Mouse (Mus musculus) gastrocnemius, adult 18-20 months (tissue): ENCODE results near the gene Tmcc3. TPM values are rescaled to one million over a fixed set of nuclear protein-coding genes. Genes with fewer than 3 reads are reported as not detected.

Experiments
- DNase-seq: peaks from one replicate; pipeline ENCODE4 v3.0.0; 2021; ENCODE audit warnings: low spot score
- total RNA-seq, 2 experiments: library from RNA; stranded (reverse); gene quantifications; 2 replicates each; pipeline ENCODE4 v1.2.3; 2021

Tmcc3 gene
- total RNA-seq, 2 experiments from 2014 or later: 19.8 to 21.4 TPM

DNA sequence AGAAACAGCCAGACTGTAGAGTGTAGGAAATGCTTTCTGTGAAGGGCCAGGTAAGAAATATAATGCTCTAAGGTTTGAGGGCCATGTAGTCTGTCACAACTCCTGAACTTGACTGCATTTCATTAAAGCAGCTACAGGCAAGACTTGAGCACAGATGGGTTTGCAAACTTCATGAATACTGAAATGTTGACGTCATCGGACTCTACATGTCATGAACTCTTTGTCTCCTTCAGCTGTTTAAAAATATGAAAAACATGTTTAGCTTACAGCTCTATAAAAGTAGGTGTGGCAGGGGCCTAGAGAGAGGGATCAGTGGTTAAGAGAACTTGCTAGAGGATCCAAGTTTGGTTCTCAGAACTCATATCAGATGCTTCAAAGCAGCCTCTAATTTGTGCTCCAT lies 151.7 kb downstream of the Tmcc3 start:
- DNase-seq: no peak

DNA sequence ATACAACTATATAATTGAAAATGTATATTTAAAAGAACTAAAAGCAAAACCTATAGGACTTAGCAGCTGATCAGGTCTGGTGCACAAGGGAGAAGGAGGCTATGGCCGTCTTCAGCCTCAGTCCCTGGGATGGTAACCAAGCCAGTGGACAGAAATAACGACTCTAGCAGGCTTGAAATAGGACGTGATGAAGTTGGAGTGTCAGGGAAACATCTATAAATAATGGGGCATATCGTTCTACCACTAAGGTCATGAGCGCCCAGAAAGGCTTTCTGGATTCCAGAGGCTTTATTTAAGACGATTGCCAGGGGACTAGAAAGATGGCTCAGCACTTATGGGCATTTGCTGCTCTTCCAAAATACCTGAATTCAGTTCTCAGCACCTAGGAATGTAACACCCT lies 153.9 kb downstream of the Tmcc3 start:
- peak; percentile 51 for DNase-seq

DNA sequence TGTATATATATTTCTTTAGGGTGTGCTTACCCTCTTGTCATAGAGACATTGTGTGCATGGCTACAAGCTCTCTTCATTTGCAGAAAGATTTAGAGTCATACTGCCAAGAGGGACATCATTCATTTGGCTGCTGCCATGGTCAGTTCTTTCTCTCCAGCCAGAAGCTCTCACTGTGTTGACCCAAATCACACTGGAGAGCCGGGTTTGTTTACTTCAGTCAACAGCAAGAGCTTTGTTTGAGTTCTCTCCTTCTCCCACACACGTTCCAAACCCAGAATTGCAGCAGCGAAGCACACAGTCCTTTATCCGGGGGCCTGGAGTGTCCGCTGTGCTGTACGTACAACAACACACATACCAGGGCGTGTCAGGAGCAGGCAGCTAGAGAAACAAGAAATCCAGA lies 154.6 kb downstream of the Tmcc3 start:
- DNase-seq: peak; percentile 31

DNA sequence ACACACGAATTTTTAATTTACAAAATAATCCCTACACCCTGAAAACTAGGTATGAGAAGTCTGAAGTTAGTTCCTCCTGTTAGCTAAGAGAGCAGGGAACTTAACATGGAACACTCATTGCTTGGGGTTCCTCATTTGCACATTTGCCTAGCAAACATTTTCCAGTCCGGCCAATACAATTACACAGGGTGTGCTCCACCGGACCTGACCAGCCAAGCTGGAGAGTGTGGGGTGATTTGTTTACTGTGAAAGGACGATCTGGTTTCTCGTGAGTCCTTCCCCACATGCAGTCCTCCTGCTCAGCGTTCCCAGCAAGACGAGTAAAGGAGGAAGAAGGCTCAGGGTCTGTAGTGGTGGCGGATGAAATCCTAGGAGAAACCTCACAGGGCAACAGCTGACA lies 159.7 kb downstream of the Tmcc3 start:
- no peak for DNase-seq

DNA sequence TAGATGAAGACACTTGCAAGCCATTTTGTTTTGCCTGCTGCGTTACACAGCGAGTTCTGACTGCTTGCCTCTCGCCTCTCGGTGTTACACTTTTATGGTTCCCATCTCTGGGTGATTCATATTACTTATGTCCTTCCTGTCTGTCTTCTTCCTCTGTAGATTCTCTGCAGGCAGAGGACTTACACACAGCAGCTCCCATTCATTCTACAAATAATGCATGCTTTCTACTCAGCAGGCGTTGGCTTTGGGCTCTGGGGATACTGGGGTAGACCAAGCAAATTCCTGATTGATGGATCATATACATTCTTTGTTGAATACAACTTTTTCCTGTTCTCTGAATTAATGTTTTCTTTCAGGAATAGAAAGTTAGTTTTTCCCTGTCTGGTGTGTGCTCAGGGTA lies 161.8 kb downstream of the Tmcc3 start:
- no peak for DNase-seq

DNA sequence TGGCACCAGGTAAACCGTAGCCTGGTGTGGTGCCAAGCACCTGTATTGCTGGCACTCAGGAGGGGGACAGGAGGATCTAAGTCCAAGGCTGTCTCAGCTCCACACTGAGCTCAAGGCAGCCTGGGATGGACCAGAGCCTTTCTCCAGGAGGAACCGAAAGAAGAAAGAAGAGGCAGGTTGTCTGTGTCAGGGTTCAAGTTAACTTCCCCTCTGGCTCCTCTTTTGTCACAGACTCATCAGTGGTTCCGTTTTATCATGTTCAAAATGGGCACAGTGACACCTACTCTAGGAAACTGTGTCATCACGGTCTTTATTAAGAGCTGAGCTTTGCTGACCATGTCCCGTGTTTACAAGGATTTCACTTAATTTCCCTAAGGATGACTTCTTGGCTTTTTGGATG lies 162.4 kb downstream of the Tmcc3 start:
- DNase-seq: no peak

DNA sequence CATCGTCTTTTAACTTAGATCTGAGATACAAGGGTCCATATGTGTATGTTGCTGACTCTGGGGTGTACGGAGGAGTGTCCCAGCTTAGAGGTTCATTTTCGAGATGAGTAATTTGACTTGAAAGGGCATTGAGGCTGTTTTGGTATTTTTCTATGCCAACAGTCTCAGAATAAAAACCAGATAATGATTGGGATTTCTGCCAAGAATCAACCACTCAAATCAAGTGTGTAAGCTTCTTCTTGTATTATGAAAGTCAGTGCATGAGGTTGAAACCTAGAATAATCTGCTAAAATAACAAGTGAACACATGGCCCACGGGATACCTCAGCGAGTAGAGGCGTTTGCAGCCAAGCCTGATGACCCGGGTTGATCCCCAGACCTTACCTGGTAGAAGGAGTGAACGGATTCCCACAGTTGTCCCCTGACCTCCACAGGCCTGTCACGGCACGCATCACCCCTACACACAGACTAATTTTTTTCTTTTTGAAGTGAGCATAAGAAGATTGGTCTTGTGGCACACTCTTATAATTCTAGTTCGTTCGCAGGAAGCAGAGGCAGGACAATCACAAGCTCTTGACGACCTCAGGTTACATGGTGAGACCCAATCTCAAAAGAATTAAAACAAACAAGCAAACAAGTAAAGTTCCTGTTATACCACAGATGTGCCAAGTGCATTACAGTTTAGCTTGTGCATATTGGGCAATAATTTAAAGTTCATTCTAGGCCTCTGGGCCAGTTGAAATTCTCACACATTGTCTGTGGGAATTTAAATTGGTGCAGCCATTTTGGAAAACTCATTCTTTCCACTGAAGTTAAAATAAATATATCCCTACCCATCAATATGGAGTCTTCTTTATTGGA lies 165.8 kb downstream of the Tmcc3 start:
- no peak for DNase-seq

DNA sequence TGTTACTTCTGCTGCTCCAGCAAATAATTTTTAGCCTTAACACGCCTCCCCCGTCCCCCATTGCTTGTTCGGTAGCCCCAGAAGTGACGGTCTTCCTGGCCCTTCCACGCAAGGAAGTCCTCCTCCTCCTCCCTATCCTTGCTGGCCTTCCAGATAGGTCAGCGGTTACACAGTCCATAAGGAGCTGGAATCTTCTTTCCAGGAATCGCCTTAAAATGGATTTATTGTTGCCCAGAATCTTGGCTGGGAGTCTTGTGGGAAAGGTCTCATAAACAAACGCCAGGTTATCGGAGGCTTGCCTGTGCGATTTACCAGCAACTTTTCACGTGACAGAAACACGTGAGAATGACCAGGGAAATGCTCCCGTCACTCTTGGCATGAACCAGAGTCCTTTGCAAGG lies 167.9 kb downstream of the Tmcc3 start:
- peak; percentile 62 for DNase-seq

DNA sequence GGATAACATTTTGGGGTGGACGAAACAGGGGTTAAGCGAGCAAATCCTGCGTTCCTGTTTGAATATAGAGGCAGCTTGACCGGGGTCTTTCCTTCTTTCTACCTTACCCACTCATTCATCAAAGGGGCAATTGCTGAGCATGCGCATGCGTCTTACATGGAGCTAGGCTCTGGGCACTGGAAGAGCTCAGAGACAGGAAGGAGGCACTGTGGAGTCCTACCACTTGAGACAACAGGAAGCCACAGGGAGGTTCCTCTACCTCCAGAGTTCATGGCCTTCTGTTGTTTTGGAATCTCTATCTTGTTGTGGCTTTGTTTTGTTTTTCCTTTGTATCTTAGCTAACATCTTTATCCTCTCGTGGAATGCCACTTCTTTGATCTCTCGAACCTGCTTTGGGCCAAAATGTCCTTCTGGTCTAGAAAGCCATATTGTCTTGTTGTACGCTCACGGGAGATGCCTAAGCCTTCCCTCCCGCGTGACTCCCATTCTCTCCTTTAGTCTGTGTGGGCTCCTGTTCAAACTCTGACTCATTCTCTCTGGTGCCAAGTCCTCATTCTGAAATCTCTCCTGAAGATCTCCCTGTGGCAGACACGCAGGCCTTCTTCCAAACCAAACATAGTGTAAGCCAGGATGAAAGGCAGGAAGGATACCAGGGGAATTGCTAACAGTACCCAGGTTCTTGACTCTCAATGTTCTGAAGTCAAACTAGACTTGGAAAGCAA lies 168.8 kb downstream of the Tmcc3 start:
- DNase-seq: peak; percentile 89

DNA sequence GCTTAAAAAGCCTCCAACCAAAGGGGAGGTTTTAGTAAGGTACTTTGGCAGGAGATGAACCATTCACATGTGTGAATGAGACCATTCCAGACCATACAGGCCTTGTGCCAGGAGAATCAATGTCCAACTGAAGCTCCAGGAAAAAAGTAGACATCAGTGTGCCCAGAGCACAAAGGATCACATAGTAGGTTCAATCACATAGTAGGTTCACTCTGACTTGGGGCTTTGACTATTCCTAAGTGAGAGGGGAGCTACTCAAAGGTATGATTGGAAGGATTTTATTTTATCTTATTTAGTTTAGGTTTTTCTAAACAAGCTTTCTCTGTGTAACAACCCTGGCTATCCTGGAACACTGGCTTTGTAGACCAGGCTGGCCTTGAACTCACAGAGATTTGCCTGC lies 169.9 kb downstream of the Tmcc3 start:
- DNase-seq: no peak

DNA sequence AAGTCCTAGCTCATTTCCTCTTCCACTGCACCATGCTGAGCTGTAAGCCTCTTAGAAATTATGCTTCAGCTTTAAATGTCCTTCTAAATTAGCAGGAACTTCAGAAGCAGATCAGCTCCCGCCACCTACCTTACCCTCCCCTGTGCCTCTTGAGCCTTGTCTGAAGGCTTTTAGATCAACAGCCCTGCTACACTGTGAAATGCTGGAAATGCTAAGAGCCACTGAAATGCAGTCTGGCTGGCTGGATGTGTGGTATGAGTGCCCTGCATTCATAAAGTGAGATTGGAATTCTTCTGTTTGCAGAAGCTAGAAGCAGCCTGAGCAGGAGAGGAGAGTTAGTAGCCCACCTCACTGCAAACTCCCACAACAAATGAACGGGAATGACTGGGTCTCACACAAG lies 174.4 kb downstream of the Tmcc3 start:
- no peak for DNase-seq

DNA sequence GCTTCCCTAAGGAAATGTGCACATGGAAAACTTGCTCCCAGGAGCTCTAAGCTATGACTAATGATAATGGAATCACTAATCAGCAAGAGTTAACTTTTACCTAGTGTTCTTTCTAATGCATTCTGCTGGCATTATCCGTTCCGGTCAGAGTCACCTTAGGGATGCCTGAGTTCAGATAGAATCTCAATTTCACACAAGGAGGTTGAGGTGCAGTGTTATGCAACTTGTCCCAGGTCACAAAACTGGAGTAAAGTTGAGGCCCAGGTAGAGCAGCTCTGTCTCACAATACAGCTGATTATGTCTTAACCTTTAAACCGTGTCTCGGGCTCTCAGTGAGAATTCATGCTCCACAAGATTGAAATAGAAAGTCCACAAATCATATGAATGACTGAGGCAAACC lies 177.8 kb downstream of the Tmcc3 start:
- no peak for DNase-seq

DNA sequence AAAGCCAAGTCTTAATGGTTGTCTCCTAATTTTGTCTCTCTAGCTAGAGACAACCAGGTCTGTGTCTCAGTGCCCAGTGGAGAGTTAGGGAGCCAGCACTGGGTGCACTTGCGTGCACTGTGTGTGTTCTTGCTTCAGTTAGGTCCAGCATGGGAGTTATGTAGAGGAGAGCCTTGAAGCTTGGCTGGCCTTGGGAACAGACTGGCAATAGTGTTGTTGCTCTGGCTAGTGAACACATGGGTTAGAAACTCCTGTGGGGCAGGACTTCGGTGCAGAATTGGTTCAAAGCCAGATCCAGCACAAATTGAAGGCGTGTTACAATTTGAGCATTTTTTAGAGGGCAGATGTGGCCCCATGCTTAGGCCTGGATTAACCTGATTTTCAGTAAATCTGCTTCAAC lies 179.3 kb downstream of the Tmcc3 start:
- no peak for DNase-seq

DNA sequence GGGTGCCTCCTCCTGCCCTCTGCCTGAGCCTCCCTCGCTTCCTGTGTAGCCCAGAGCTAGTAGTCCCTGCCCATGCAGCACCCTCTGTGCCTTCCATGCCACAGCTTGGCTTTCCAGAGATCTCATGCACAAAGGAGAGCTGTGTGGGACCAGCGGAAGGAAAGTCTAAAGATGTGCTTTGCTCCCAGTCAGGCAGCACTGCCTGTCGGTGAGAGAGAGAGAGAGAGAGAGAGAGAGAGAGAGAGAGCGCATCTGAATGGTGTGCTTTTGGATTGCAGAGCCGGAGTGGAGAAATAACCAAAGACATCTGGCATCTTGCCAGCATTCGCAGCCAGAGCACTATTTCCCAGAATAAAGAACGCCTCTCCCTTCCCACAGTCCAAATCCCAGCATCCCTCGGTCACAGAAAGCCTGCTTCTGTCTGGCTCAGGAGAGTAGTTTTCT lies 182.7 kb downstream of the Tmcc3 start:
- DNase-seq: peak; percentile 47

DNA sequence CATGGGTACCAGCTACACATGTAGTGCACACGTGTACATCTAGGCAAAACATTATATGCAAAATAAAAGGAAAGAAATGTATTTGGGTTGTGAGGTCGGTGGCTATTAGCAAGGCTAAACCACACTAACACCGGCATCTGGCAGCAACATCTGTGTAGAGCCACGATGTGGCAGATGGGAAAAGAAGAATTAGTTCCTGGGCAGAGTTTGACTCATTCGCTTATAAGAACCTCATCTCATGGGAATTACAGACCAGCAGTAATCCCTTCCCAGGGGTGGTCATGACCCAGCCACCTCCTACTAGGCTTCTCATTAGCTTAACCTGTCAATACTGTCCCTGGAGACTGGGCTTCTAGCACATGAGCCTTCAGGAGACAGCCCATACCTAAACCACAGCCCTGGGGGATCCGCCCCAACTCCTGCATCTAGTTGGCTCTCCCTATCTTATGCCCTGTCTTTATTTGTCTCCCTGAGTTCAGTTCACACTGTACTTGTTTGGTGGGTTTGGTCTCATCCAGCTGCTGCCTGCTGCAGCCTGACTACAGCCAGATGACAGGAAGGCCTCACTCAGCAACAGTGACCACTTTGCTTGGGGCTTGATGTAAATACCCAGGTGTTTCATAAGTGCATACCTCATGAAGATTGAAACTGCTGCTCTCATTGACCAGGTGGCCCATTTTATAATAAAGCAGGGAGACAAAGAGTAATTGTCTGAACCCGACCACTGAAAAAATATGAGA lies 183.9 kb downstream of the Tmcc3 start:
- DNase-seq: no peak

DNA sequence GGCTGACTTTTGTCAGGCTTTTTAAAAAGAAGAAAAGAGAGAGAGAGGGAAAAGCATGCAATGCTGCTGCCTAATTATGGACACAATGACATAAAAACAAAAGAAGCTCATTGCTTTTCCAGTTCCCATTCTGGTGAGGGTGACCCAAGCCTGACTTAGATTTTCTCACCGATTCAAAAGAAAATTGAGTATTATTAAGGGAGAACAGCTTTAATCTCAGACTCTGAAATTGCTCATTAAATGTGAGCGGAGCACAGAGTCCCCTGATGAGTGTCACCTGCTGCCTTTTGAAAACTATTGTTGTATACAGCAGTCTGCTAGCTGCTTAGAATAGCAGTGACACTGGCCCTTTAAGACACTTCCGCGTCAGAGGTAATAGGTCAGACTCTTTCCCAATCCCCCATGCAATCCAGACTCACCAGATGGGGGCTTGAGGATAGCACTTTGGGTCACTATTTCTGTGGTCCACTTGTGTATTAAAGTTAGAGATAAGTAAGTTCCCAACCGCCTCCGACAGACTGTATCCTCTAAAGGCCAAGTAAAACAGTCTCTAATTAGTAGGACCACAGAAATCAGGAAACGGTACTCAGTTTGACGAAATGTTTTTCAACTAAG lies 185.2 kb downstream of the Tmcc3 start:
- DNase-seq: no peak

DNA sequence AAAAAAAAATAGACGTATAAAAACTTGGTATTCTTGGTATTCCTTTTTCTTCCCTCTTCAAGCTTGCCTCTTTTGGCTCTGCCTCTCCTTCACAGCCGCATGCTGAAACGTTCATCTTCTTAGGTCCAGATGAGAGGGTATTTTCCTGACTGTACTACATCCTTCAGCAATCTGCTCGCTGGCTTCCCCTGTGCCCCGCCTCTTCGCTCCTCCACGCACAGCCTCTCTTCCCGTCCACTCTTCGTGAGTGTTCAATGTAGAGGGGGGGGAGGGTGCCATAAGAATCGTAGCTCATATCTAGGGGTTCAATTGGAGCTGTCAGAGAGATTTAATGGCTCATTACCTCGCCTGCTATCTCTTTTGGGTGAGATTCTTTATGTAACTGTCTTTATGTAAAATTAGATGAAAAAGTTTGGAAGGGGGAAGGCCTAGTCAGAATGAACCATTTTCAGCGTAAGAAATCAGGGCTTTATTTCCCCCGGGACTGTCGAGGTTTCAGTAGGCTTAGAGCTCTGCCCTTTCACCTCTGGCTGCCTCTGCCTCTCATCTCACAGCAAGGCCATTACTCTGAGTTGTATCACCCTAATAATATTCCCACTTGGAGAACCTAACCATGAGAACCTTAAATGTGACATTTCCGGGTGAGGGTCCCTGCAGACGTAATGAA lies 188.6 kb downstream of the Tmcc3 start:
- no peak for DNase-seq

DNA sequence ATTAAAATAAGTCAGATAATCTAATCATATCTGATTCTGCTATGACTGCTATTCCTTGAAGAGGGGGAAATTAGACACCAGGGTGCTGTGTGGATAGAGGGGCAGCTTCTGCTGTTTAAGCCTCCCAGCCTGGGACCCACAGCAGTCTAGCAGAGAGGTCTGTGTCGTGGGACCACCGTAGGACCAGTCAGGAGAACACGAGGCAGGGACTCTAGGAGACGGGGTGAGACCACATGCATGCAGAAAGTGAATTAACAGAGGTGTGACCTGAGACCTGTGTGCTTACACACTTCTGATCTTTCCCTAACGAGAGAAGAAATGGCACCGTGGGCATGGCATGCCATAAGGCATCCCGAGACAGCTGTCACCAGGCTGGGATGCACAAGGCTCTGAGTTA lies 189.1 kb downstream of the Tmcc3 start:
- no peak for DNase-seq

DNA sequence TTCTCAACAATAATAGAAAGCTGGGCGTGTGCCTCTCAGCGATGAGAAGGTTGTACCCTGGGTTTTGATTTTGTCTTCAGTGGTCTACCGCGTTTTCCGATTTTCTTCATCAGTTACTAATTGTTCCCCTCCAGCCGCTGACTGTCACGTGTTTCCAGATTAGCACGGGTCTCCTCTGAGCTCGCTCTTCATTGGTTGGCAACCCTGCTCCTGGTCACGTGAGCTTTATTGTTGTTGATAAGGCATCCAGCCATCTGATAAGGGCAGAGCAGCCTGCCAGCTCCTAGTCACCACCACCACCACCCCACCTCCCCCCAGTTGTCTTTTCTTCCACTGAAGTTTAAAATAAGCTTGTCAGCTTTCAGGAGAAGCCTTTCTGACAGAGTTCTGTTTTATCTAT lies 190.0 kb downstream of the Tmcc3 start:
- DNase-seq: no peak

DNA sequence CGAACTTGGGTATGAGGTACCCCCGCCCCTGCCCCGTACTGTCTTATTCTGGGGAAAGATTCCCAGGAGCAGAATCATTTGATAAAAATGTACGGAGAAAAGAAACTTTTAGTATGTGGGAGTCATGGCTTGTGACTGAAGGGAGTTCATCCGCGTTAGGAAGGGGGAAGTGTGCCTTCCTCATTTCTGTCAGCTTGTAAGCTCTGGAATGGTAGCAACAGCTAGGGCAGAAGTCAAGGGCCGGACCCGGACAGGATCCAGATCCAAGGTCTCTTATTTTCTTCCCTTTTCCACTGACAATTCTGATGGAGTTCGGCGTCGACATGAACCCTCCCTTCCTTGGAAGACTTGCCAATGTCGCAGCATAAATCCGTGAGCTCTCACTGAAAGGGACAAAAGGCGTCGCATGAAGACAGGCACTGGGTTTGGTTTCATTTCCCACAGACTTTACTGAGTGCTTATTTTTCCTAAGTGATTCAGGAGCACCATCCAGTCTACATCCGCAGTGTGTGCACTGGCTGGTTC lies 193.6 kb downstream of the Tmcc3 start:
- DNase-seq: no peak

DNA sequence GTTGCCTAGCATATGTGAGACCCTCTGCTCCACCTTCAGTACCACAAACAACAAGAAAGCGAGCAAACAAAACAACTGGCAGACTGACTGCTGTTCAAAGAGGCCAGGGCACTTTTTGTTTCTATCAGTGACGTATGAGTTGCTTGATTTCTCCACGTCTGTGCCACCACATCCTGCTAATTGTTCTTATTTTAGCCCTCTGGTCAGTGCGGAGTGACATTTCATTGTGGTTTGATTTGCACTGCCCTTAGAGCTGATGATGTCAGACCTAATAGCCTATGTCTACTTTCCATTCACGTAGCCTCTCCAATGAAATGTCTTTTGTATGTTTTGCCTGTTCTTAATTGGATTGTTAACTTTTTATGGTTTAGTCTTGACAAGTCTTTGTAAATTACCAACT lies 197.1 kb downstream of the Tmcc3 start:
- DNase-seq: no peak
